Mouse (Mus musculus): Measurements from ENCODE around the gene Fam155a. TPM values are rescaled to one million over a fixed set of nuclear protein-coding genes. Genes with fewer than 3 reads are reported as not detected.
A peak's percentile ranks its signal among the peaks of the same experiment; 100 is the strongest.

The Fam155a gene
- polyA plus RNA-seq, 1 experiment from 2014 or later = 1.7 TPM

DNA sequence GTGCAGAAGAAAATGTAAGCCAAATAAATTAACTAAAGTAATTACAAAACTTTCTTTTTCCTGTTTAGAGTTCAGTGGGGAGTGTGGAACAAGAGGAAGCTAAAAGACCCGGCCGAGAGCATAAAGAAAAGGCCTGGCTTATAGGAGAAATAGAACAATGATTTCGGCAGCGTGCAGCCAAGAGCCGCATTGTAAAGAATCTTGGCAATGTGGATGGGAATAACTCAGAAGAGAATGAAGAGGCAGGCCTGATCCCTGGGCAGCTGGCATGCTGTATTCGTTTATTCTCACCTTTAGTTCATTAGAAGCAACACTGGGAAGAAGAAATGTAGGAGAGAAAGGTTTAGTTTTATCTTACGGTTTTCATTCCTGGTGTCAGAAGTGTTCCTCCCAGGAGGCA, 594.0 kb downstream of the Fam155a start:
- WGBS = 76% methylated on average over 7 of the region's 7 CpGs
- no peaks in the 10 kb centered on the region for H3K9me3 ChIP-seq (ENCODE audit: control insufficient read depth, low read length)
- no peak overlapping the region for H3K27ac ChIP-seq (ENCODE audit: low read depth)
- DNase-seq (ENCODE audit: low spot score) (no peak), ATAC-seq (replicated peaks; ENCODE audit: low FRiP score, low TSS enrichment, low read depth) (no peak)
- H3K27me3 ChIP-seq (replicated peaks; ENCODE audit: control insufficient read depth, insufficient read depth, low read length) = no peaks in the 10 kb centered on the region
- H3K4me3 ChIP-seq (ENCODE audit: low read depth, low read length) = no peak overlapping the region
- H3K36me3 ChIP-seq (ENCODE audit: control insufficient read depth, insufficient read depth, low read length) = no peaks in the 10 kb centered on the region
- H3K4me2 ChIP-seq (ENCODE audit: low read length) = no peak overlapping the region
- no peak overlapping the region for H3K9ac ChIP-seq (ENCODE audit: low read length)
- no peaks in the 10 kb centered on the region; the same call in 1 of the 2 replicates for H3K4me1 ChIP-seq (replicated peaks; ENCODE audit: control insufficient read depth, insufficient read depth, low read length)

DNA sequence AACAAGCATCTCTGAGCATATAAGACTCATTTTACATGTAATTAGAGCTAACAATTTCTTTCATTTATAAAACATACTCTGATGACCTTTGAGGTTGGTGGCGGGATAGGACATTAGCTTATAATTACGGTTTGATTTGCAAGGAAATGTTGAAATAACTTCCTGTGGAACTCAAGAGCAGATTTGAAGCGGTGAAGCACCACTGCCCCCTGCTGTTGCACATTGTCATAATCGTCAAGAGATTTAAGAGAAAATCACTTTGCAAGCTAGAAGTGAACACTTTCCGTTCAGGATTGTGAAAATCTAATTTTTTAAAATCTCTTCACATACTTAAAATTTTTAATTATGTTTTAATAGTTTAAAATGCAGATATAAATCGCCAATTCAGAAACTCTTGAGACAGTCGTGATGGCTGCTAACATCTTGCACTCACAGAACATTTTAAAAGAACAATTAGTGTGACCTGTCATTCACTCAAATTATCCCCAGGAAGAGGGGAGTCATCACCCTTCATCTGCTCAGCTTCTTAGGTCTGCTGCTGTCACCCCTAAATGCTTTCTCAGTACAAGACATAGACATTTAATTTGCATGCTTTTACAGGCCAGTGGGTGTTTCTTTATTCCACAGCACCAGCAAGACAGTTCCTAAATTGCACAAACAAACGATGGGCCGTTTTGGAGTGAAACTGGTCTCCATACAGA, 595.9 kb downstream of the Fam155a start:
- WGBS = 21% methylated on average over 9 of the region's 9 CpGs
- Histone ChIP-seq H3K4me1 (replicated peaks; ENCODE audit: control insufficient read depth, insufficient read depth, low read length) (no peaks in the 10 kb centered on the region; the same call in 1 of the 2 replicates), H3K36me3 (ENCODE audit: control insufficient read depth, insufficient read depth, low read length) (no peaks in the 10 kb centered on the region), H3K27ac (ENCODE audit: low read depth) (no peak overlapping the region), H3K9me3 (ENCODE audit: control insufficient read depth, low read length) (no peaks in the 10 kb centered on the region), H3K4me3 (ENCODE audit: low read depth, low read length) (no peak overlapping the region), H3K9ac (ENCODE audit: low read length) (no peak overlapping the region), H3K27me3 (replicated peaks; ENCODE audit: control insufficient read depth, insufficient read depth, low read length) (no peaks in the 10 kb centered on the region), H3K4me2 (ENCODE audit: low read length) (no peak overlapping the region)
- DNase-seq (ENCODE audit: low spot score) (peak; percentile 88), ATAC-seq (replicated peaks; ENCODE audit: low FRiP score, low TSS enrichment, low read depth) (no peak)

DNA sequence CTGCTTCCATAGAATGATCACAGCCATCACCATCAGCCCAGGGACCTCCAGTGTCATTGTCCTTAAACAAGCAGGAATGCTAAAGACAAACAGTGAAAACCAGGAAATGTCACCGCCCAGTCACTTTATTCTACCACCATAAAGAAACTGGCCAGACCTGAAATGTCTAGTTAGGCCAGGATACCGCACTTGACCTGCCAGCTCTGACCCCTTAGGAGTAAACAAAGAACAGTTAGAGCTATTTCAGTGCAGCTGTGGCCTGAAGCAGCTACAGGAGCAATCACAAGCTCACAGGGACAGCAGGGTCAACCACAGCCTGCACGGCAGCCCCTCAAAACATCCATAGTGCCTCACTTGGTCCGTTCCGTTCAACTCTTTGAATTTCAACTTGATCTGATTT, 599.1 kb downstream of the Fam155a start:
- Histone ChIP-seq H3K27me3 (replicated peaks; ENCODE audit: control insufficient read depth, insufficient read depth, low read length) (no peaks in the 10 kb centered on the region), H3K27ac (ENCODE audit: low read depth) (no peak overlapping the region), H3K9ac (ENCODE audit: low read length) (no peak overlapping the region), H3K4me1 (replicated peaks; ENCODE audit: control insufficient read depth, insufficient read depth, low read length) (no peaks in the 10 kb centered on the region; the same call in 1 of the 2 replicates), H3K36me3 (ENCODE audit: control insufficient read depth, insufficient read depth, low read length) (no peaks in the 10 kb centered on the region), H3K4me2 (ENCODE audit: low read length) (no peak overlapping the region), H3K4me3 (ENCODE audit: low read depth, low read length) (no peak overlapping the region), H3K9me3 (ENCODE audit: control insufficient read depth, low read length) (no peaks in the 10 kb centered on the region)
- no peak for DNase-seq (ENCODE audit: low spot score)
- WGBS = 47% methylated on average over 5 of the region's 5 CpGs
- ATAC-seq (replicated peaks; ENCODE audit: low FRiP score, low TSS enrichment, low read depth) = 0 out of 2 replicates have a peak, but pooled peaks have one; percentile 33

DNA sequence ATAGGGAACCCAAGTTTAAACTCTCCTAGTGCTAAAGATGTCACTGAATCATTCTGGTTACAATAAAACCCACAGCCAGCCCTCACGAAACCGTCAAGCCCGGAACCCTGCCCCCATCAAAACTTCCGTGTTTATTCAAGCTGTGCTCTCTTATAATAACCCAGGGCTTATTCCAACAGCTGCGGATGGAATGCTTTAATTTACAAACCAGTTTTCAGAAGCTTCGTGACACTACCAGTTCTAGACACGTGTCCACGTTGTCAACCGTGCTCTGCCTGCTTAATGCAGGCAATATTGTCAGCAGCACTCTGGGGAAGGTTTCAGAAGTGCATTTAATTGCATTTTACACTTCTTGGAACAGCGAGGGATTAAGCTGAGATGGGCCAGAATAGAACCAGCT, 603.0 kb downstream of the Fam155a start:
- H3K27ac ChIP-seq (ENCODE audit: low read depth) = no peak overlapping the region
- no peak overlapping the region for H3K4me3 ChIP-seq (ENCODE audit: low read depth, low read length)
- H3K9me3 ChIP-seq (ENCODE audit: control insufficient read depth, low read length) = no peaks in the 10 kb centered on the region
- ATAC-seq (replicated peaks; ENCODE audit: low FRiP score, low TSS enrichment, low read depth) (no peak), DNase-seq (ENCODE audit: low spot score) (no peak)
- no peak overlapping the region for H3K9ac ChIP-seq (ENCODE audit: low read length)
- no peaks in the 10 kb centered on the region; the same call in 1 of the 2 replicates for H3K4me1 ChIP-seq (replicated peaks; ENCODE audit: control insufficient read depth, insufficient read depth, low read length)
- WGBS = 41% methylated on average over 10 of the region's 10 CpGs
- H3K36me3 ChIP-seq (ENCODE audit: control insufficient read depth, insufficient read depth, low read length) = no peaks in the 10 kb centered on the region
- no peak overlapping the region for H3K4me2 ChIP-seq (ENCODE audit: low read length)
- H3K27me3 ChIP-seq (replicated peaks; ENCODE audit: control insufficient read depth, insufficient read depth, low read length) = no peaks in the 10 kb centered on the region

GRCm38 (mm10) chr8:9161606-9162005, 609.4 kb downstream of the Fam155a start:
- no peaks in the 10 kb centered on the region for H3K27me3 ChIP-seq (replicated peaks; ENCODE audit: control insufficient read depth, insufficient read depth, low read length)
- ATAC-seq (replicated peaks; ENCODE audit: low FRiP score, low TSS enrichment, low read depth) = no peak

DNA sequence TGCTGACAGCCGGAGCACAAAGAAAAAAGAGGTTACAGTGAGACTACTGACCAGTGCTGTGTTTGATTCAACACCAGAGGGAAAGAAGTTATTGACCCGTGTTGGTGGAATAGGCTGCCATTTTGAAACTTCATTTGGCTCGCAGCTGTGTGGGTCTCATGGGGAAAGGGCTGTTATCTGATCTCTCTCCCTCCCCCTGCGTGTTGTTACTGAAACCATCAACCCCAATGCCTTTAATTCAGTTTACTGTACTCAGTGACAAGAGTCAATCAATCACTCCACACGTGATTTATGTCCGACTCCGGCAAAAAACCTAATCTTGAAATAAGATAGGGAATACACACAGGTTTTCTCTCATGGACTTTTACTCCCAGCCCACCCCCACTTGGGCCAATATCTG, 611.6 kb downstream of the Fam155a start:
- no peak overlapping the region for H3K27ac ChIP-seq (ENCODE audit: low read depth)
- no peak for ATAC-seq (replicated peaks; ENCODE audit: low FRiP score, low TSS enrichment, low read depth)
- WGBS = 82% methylated on average over 7 of the region's 7 CpGs
- no peak overlapping the region for H3K4me2 ChIP-seq (ENCODE audit: low read length)
- H3K36me3 ChIP-seq (ENCODE audit: control insufficient read depth, insufficient read depth, low read length) = no peaks in the 10 kb centered on the region
- no peak overlapping the region for H3K9ac ChIP-seq (ENCODE audit: low read length)
- 0 out of 2 replicates have a peak, but pooled peaks cover 4% of the 10 kb centered on the region for H3K4me1 ChIP-seq (replicated peaks; ENCODE audit: control insufficient read depth, insufficient read depth, low read length)
- H3K9me3 ChIP-seq (ENCODE audit: control insufficient read depth, low read length) = no peaks in the 10 kb centered on the region
- DNase-seq (ENCODE audit: low spot score) = no peak
- no peak overlapping the region for H3K4me3 ChIP-seq (ENCODE audit: low read depth, low read length)
- no peaks in the 10 kb centered on the region for H3K27me3 ChIP-seq (replicated peaks; ENCODE audit: control insufficient read depth, insufficient read depth, low read length)

More at GRCm38 (mm10) chr8:9161606-9162005, 609.4 kb downstream of the Fam155a start:
- Histone ChIP-seq H3K4me1 (replicated peaks; ENCODE audit: control insufficient read depth, insufficient read depth, low read length) (0 out of 2 replicates have a peak, but pooled peaks cover 4% of the 10 kb centered on the region), H3K4me2 (ENCODE audit: low read length) (no peak overlapping the region), H3K27ac (ENCODE audit: low read depth) (no peak overlapping the region), H3K4me3 (ENCODE audit: low read depth, low read length) (no peak overlapping the region), H3K9me3 (ENCODE audit: control insufficient read depth, low read length) (no peaks in the 10 kb centered on the region), H3K36me3 (ENCODE audit: control insufficient read depth, insufficient read depth, low read length) (no peaks in the 10 kb centered on the region), H3K9ac (ENCODE audit: low read length) (no peak overlapping the region)
- 54% methylated on average over 4 of the region's 4 CpGs for WGBS
- DNase-seq (ENCODE audit: low spot score) = no peak

DNA sequence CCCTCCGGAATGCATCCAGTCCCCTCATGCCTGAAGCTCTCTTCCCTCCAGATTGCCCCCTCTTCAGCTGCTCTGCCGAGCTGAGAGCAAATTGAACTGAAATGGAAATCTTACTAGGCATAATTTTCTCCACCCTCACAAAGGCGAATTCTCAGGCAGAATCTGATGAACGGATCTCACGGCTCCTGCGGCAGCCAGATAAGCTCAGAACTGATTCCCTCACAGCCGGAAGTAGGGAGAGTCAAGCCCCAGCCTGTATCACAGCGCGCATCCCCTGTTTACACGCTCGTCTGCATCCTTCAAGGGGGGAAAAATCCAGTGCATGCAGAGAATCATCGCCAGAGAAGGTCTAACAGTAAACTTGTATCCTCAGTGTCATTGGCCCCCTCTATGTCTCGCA, 612.3 kb downstream of the Fam155a start:
- Histone ChIP-seq H3K36me3 (ENCODE audit: control insufficient read depth, insufficient read depth, low read length) (no peaks in the 10 kb centered on the region), H3K27me3 (replicated peaks; ENCODE audit: control insufficient read depth, insufficient read depth, low read length) (no peaks in the 10 kb centered on the region), H3K4me2 (ENCODE audit: low read length) (no peak overlapping the region), H3K4me1 (replicated peaks; ENCODE audit: control insufficient read depth, insufficient read depth, low read length) (0 out of 2 replicates have a peak, but pooled peaks cover 4% of the 10 kb centered on the region), H3K27ac (ENCODE audit: low read depth) (no peak overlapping the region), H3K4me3 (ENCODE audit: low read depth, low read length) (no peak overlapping the region), H3K9me3 (ENCODE audit: control insufficient read depth, low read length) (no peaks in the 10 kb centered on the region), H3K9ac (ENCODE audit: low read length) (no peak overlapping the region)
- DNase-seq (ENCODE audit: low spot score) (no peak), ATAC-seq (replicated peaks; ENCODE audit: low FRiP score, low TSS enrichment, low read depth) (no peak)
- WGBS = 68% methylated on average over 13 of the region's 13 CpGs

- DNase-seq (ENCODE audit: low spot score) (peak; percentile 63), ATAC-seq (replicated peaks; ENCODE audit: low FRiP score, low TSS enrichment, low read depth) (no peak)
- Histone ChIP-seq H3K27ac (ENCODE audit: low read depth) (no peak overlapping the region), H3K9ac (ENCODE audit: low read length) (no peak overlapping the region), H3K4me2 (ENCODE audit: low read length) (no peak overlapping the region), H3K9me3 (ENCODE audit: control insufficient read depth, low read length) (no peaks in the 10 kb centered on the region), H3K4me3 (ENCODE audit: low read depth, low read length) (no peak overlapping the region), H3K4me1 (replicated peaks; ENCODE audit: control insufficient read depth, insufficient read depth, low read length) (0 out of 2 replicates have a peak, but pooled peaks cover 4% of the 10 kb centered on the region), H3K36me3 (ENCODE audit: control insufficient read depth, insufficient read depth, low read length) (no peaks in the 10 kb centered on the region), H3K27me3 (replicated peaks; ENCODE audit: control insufficient read depth, insufficient read depth, low read length) (no peaks in the 10 kb centered on the region)
- 36% methylated on average over 23 of the region's 23 CpGs for WGBS
These were observed 613.7 kb downstream of the Fam155a start for GRCm38 (mm10) chr8:9157141-9157781.
